Mouse (Mus musculus) 416B (cell line): Measurements from ENCODE around the gene Cdkl5.
A peak's percentile ranks its signal among the peaks of the same experiment; 100 is the strongest.
"Not testable (repeated sequence)": the region's sequence is repeated elsewhere in the genome, so short reads cannot be mapped to it uniquely, and the experiment has no call there.

Experiments
- DNase-seq: peaks from one replicate; pipeline ENCODE4 v3.0.0; 2011; ENCODE audit warnings: low read depth

Cdkl5 gene

DNA sequence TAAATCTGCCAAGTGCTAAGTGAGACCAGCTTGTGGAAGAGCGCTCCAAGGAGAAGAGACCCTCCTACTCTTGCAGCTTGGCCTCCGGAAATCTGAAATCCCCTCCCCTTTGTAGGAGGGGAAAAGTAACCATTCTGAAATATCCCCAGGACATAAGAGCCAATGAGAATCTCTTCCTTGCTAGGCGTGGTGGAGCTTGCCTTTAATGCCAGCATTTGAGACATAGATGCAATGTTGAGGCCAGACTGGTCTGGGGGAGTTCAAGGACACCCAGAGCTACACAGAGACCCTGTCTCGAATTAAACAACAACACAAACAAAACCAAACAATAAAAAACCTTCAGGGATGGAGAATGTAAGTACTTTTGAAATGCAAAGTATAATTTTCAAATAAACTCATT is 87.6 kb downstream of the Cdkl5 start, which contains the start of gene Gja6:
TSS of gene Gja6 (minus strand) at position 101 of the 400 bp plus-strand sequence.
- DNase-seq = no peak

- DNase-seq = no peak
Observed at GRCm38 (mm10) chrX:160906477-160906876, 88.0 kb downstream of the Cdkl5 start.

- DNase-seq = no peak
Observed at GRCm38 (mm10) chrX:160905913-160906312, 88.6 kb downstream of the Cdkl5 start.

- no peak for DNase-seq
Observed at GRCm38 (mm10) chrX:160905041-160905678, 89.3 kb downstream of the Cdkl5 start.

DNA sequence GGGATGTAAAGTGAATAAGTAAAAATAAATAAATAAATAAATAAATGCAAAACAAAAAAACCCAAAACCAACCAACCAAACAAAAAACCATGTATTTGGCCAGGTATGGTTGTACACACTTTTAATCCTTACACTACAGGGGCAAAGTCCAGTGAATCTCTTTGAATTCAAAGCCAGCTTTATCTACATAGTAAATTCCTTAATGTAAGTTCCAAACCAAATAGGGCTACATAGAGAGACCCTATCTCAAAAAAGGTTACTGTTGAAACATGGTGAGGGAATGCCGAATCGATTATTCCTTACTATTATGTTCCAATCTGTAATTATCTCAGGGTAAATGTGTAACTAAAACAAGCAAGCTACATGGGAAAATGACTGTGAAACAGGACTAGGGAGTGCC is 93.4 kb downstream of the Cdkl5 start:
- DNase-seq = no peak

GRCm38 (mm10) chrX:160892077-160892476 is 102.4 kb downstream of the Cdkl5 start:
- DNase-seq = no peak

GRCm38 (mm10) chrX:160886301-160886700 is 108.2 kb downstream of the Cdkl5 start:
- DNase-seq = no peak

- no peak for DNase-seq
Observed at GRCm38 (mm10) chrX:160866576-160866975, 127.9 kb downstream of the Cdkl5 start.

- no peak for DNase-seq
Observed at GRCm38 (mm10) chrX:160865022-160865421, 129.5 kb downstream of the Cdkl5 start.

DNA sequence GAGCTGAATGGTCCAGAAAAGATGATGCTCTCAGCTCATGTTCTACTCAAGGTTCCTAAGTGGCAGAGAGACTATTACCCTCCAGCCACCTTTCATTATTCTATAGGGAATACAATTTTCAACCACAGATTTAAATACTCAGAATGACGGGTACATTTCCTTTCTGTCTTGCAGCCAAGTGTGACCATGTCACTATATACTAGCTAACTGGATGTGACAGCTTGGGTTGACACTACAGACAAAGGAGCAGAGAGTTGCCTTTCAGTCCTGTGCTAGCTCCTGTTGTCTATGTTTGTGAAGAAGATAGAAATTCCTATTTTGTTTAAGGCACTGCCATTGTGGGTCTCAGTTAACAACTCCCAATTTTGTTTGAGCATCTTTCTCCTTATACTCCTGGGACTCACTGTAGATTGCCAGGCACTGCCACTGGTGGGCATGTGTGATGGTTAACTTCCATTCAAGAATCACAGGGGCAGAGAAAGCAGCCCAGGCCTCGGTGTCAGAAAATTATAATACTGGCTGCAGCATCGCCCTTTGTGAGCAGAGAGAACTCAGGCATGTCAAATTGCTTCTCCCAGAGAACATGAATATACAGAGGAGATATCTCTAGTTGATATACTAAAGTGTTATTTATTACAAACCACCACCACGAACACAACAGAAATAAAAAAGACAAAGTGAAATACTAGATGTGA is 130.7 kb downstream of the Cdkl5 start:
- no peak for DNase-seq

DNA sequence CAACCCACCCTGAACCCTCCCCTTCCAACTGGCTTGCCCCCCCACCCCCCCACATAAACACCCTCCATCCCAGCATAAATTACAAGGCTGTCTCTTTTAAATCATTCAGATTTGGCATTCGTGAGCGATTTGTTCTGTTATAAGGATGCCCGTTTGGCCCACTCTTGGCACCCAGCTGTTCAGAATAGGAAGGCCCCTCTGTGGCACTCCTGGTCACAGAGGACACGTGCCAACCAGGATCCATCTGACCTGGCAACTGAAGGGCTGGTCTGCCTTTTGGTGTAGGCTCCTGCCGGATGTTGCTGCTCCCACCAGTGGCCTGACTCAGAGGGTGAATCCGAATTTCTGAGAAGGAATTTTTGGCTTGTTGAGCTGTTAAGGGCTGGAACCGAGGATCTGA is 186.3 kb downstream of the Cdkl5 start:
- no peak for DNase-seq

DNA sequence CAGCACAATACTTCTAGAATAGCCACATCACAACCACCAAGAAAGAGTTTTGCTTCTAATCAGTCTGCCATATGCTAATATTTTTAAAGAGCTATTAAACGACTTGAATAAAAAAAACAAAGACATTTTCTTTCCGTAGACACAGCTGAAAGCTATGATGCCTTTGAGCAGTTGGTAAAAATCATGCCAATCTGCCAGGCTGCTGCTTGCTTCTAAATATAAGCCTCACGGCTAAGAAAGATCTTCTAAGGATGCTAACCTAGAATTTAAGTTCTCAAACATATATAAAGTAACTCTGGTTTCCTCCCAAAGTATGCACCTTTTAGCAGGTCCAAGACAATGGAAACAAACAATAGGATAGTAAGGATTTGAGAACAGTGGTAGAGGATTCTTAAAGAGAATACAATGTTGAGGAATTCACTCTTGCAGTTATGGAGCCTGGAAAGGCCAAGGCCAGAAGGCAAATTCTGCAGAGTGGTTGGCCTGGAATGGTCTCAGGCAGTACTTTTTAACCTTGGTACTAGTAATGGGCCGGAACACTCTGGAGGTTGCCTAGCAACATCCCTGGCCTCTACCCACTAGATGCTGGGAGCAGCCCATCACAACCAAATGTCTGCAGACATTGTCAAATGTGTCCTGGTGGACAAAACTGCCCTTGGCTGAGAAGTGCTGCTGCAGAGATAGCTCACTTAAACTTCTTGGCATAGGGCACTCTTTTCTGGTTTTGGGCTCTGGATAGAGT is 189.9 kb downstream of the Cdkl5 start:
- no peak for DNase-seq

DNA sequence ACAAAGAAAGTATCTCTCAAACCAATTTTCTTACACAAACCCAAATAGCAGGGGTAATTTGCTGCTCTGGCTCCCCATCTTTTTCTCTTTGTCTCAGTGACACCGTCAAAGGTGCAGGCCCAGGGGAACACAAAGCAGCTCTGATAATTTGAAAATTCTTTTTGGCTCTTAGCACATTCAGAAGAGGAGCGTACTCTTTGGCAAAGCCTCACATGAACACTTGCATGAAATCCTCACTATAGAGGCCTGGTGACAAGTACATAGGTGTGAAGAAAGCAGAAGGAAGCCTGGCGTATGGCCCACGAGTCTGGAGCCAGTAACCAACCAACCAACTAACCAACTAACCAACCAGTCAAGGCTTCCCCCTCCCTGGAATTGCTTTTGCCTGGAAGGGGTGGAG is 199.6 kb downstream of the Cdkl5 start:
- DNase-seq = no peak

DNA sequence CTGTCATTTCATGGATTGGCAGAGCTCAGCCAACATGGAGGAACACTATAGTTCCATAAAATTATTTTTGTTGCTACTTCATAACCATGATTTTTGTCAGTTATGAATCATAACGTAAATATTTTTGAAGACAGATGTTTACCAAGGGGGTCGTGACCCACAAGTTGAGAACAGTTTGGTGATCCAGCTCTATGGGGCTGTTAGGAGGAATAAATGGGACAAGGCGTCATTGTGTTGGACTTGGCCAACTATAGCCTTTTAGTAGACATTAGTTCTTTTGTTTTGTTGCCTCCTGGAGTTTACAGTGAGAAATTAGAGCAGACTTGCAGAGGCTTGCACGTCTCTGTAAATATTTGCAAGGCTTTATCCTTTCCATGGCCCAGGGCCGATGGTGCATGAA is 212.2 kb downstream of the Cdkl5 start:
- DNase-seq = no peak

- no peak for DNase-seq
Observed at GRCm38 (mm10) chrX:160773033-160773432, 221.5 kb downstream of the Cdkl5 start.

- not testable (repeated sequence) for DNase-seq
Observed at GRCm38 (mm10) chrX:160769622-160770021, 224.9 kb downstream of the Cdkl5 start.

DNA sequence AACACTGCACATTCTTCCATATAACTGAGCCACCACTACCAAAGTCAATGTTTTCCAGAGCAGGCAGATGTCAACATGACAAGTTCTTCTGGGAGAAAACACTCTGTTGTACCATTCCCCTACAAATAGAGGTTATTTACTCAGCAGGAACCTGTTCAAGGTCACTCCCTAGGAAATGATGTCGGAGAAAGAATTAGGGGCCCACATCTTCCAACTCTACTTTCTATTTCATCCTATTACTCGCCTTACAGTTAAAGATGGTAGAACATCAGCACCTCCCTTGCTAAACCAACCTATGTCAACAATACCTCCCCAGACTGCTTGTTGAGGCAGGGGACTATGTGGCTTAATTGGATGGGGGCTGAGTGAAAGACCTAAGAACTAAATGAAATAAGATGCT is 226.8 kb downstream of the Cdkl5 start, which contains the start of gene Rs1:
TSS of gene Rs1 (plus strand) at position 301 of the 400 bp plus-strand sequence.
- DNase-seq = no peak

GRCm38 (mm10) chrX:160766233-160766616 is 228.3 kb downstream of the Cdkl5 start:
- DNase-seq = no peak

- peak; percentile 68 for DNase-seq
Observed at GRCm38 (mm10) chrX:160765389-160766232, 228.9 kb downstream of the Cdkl5 start.

DNA sequence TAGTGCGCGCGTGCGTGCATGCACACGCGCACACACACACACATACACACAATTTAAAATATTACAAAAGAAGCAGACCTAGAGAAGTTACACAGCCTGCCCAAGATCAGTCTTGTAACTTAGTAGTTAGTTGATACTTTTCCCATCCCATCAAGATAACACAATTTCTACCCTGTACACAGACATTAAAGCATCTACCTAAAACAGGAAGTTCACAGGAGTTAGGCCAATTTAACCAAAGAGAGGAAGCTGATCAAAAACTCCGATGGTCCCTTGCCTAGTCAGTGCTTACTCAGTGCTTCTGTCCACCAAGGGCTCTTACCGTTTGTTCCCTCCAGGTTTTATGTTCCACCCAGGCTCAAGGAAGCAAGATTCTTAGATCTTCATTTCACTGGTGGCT is 243.7 kb downstream of the Cdkl5 start:
- no peak for DNase-seq

- DNase-seq = no peak
Observed at GRCm38 (mm10) chrX:160748653-160749052, 245.9 kb downstream of the Cdkl5 start.

DNA sequence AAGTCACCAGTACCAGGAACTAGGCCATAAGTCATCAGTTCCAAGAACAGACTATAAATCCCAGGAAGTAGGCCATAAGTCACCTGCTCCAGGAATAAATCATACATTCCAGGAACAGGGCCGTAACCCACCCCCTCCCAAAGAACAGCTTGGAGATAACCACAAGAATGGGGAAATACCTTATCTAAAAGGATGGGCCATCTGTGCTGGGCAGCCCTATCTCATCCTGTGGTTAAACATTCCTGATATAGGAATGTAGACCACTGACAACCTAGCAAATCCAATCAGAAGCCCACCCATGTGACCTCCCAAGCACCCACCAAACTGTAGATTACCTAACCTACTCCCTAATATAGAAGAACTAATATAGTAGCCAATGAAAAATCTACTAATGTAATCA is 249.1 kb downstream of the Cdkl5 start:
- DNase-seq = no peak
